Mouse (Mus musculus): Measurements from ENCODE around the gene Rab31. TPM values are rescaled to one million over a fixed set of nuclear protein-coding genes. Genes with fewer than 3 reads are reported as not detected.
A peak's percentile ranks its signal among the peaks of the same experiment; 100 is the strongest.

Gene Rab31
- polyA plus RNA-seq (2012; rRNA removed) = 25.3 and 32.1 TPM in 2 replicates

- TF ChIP-seq CTCF (IDR thresholded peaks at IDR 0.05; ENCODE audit: control insufficient read depth, insufficient read depth, insufficient replicate concordance, low read depth, low read length) = no peak
- peak; percentile 63 for TF ChIP-seq POLR2A (IDR thresholded peaks at IDR 0.05; ENCODE audit: control insufficient read depth, low read depth, low read length)
- H3K36me3 ChIP-seq (ENCODE audit: control insufficient read depth, insufficient read depth, low read length) = no peaks in the 10 kb centered on the region
- H3K27me3 ChIP-seq (ENCODE audit: control insufficient read depth, insufficient read depth, low read length) = no peaks in the 10 kb centered on the region
- peaks cover 15% of the 10 kb centered on the region for H3K4me1 ChIP-seq (ENCODE audit: control insufficient read depth, insufficient read depth, low read length)
- H3K27ac ChIP-seq (ENCODE audit: control insufficient read depth, insufficient read depth, low read depth, low read length) = peak within 1 kb of the TSS; percentile 68
- H3K4me3 ChIP-seq (ENCODE audit: control insufficient read depth, low read depth, low read length) = peak within 1 kb of the TSS; percentile 95
These were observed at the start of gene Rab31 for GRCm38 (mm10) chr17:65771951-65772934. Gene Rab31 (minus strand): TSS chr17:65772752.

- H3K27me3 ChIP-seq (ENCODE audit: control insufficient read depth, insufficient read depth, low read length) = no peaks in the 10 kb centered on the region
- peaks cover 7% of the 10 kb centered on the region for H3K36me3 ChIP-seq (ENCODE audit: control insufficient read depth, insufficient read depth, low read length)
- TF ChIP-seq POLR2A (IDR thresholded peaks at IDR 0.05; ENCODE audit: control insufficient read depth, low read depth, low read length) (no peak), CTCF (IDR thresholded peaks at IDR 0.05; ENCODE audit: control insufficient read depth, insufficient read depth, insufficient replicate concordance, low read depth, low read length) (no peak)
- no peaks in the 10 kb centered on the region for H3K4me1 ChIP-seq (ENCODE audit: control insufficient read depth, insufficient read depth, low read length)
- no peak overlapping the region for H3K27ac ChIP-seq (ENCODE audit: control insufficient read depth, insufficient read depth, low read depth, low read length)
- H3K4me3 ChIP-seq (ENCODE audit: control insufficient read depth, low read depth, low read length) = no peak overlapping the region
These were observed 47.6 kb upstream of the Rab31 start for GRCm38 (mm10) chr17:65820197-65820596.

GRCm38 (mm10) chr17:65813763-65814162, 41.2 kb upstream of the Rab31 start:
- Histone ChIP-seq H3K27ac (ENCODE audit: control insufficient read depth, insufficient read depth, low read depth, low read length) (no peak overlapping the region), H3K4me1 (ENCODE audit: control insufficient read depth, insufficient read depth, low read length) (no peaks in the 10 kb centered on the region), H3K27me3 (ENCODE audit: control insufficient read depth, insufficient read depth, low read length) (no peaks in the 10 kb centered on the region), H3K4me3 (ENCODE audit: control insufficient read depth, low read depth, low read length) (no peak overlapping the region), H3K36me3 (ENCODE audit: control insufficient read depth, insufficient read depth, low read length) (peaks cover 4% of the 10 kb centered on the region; the same call in 1 of the 2 replicates)
- no peak for TF ChIP-seq CTCF (IDR thresholded peaks at IDR 0.05; ENCODE audit: control insufficient read depth, insufficient read depth, insufficient replicate concordance, low read depth, low read length)
- no peak for TF ChIP-seq POLR2A (IDR thresholded peaks at IDR 0.05; ENCODE audit: control insufficient read depth, low read depth, low read length)

- Histone ChIP-seq H3K36me3 (ENCODE audit: control insufficient read depth, insufficient read depth, low read length) (peaks cover 4% of the 10 kb centered on the region; the same call in 1 of the 2 replicates), H3K27me3 (ENCODE audit: control insufficient read depth, insufficient read depth, low read length) (no peaks in the 10 kb centered on the region), H3K27ac (ENCODE audit: control insufficient read depth, insufficient read depth, low read depth, low read length) (no peak overlapping the region), H3K4me3 (ENCODE audit: control insufficient read depth, low read depth, low read length) (no peak overlapping the region), H3K4me1 (ENCODE audit: control insufficient read depth, insufficient read depth, low read length) (no peaks in the 10 kb centered on the region)
- TF ChIP-seq CTCF (IDR thresholded peaks at IDR 0.05; ENCODE audit: control insufficient read depth, insufficient read depth, insufficient replicate concordance, low read depth, low read length) = no peak
- TF ChIP-seq POLR2A (IDR thresholded peaks at IDR 0.05; ENCODE audit: control insufficient read depth, low read depth, low read length) = no peak
These were observed 38.5 kb upstream of the Rab31 start for GRCm38 (mm10) chr17:65811032-65811431.

GRCm38 (mm10) chr17:65806416-65806815, 33.9 kb upstream of the Rab31 start:
- TF ChIP-seq POLR2A (IDR thresholded peaks at IDR 0.05; ENCODE audit: control insufficient read depth, low read depth, low read length) = no peak
- no peak for TF ChIP-seq CTCF (IDR thresholded peaks at IDR 0.05; ENCODE audit: control insufficient read depth, insufficient read depth, insufficient replicate concordance, low read depth, low read length)

DNA sequence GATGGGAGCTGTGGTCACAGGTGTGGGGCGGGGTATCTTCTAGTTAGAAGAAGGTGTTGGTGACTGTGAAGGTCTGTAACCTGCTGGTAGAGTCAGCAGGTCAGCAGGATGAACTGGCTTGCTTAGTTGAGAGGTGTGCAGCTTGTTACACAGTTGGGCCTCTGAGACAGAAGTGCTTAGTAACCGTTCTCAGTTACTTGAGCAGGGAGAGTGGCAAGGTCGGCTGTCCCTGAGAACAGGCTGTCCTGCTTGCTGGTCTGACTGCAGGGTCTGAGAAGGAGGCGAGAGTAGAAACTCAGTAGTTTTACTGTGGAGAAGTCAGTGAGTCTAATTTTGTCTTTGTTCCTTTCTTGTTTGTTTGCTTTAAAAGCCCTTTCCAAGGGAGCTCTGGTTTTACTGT, 33.4 kb upstream of the Rab31 start:
- no peak overlapping the region for H3K4me3 ChIP-seq (ENCODE audit: control insufficient read depth, low read depth, low read length)
- no peak for TF ChIP-seq POLR2A (IDR thresholded peaks at IDR 0.05; ENCODE audit: control insufficient read depth, low read depth, low read length)
- TF ChIP-seq CTCF (IDR thresholded peaks at IDR 0.05; ENCODE audit: control insufficient read depth, insufficient read depth, insufficient replicate concordance, low read depth, low read length) = no peak
- peaks cover 2% of the 10 kb centered on the region; the same call in 1 of the 2 replicates for H3K36me3 ChIP-seq (ENCODE audit: control insufficient read depth, insufficient read depth, low read length)
- no peak overlapping the region for H3K27ac ChIP-seq (ENCODE audit: control insufficient read depth, insufficient read depth, low read depth, low read length)
- no peaks in the 10 kb centered on the region for H3K27me3 ChIP-seq (ENCODE audit: control insufficient read depth, insufficient read depth, low read length)
- 0 out of 2 replicates have a peak, but pooled peaks cover 2% of the 10 kb centered on the region for H3K4me1 ChIP-seq (ENCODE audit: control insufficient read depth, insufficient read depth, low read length)

More at GRCm38 (mm10) chr17:65806416-65806815, 33.9 kb upstream of the Rab31 start:
- Histone ChIP-seq H3K27ac (ENCODE audit: control insufficient read depth, insufficient read depth, low read depth, low read length) (peak overlapping the region; percentile 42; the same call in 1 of the 2 replicates), H3K4me3 (ENCODE audit: control insufficient read depth, low read depth, low read length) (no peak overlapping the region), H3K36me3 (ENCODE audit: control insufficient read depth, insufficient read depth, low read length) (peaks cover 2% of the 10 kb centered on the region; the same call in 1 of the 2 replicates), H3K27me3 (ENCODE audit: control insufficient read depth, insufficient read depth, low read length) (no peaks in the 10 kb centered on the region), H3K4me1 (ENCODE audit: control insufficient read depth, insufficient read depth, low read length) (0 out of 2 replicates have a peak, but pooled peaks cover 2% of the 10 kb centered on the region)

DNA sequence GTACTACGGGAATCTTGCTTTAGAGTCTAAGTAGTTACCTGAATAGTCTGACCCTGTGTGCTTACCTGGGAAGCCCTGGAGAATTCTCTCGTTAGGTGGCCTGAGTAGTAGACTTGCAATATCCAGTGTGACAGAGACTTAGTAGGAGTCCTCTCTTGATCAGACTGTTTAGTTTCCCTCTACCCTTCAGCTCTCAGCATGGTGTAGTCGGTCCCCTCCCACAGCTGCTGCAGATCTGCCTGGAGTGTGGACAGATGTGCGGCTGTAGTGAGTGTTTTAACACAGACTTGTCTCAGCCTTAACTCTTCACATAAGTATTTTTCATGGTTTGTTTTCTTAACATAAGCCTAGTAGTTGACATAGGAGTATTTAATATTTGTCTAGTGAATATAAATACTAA, 29.5 kb upstream of the Rab31 start:
- Histone ChIP-seq H3K4me3 (ENCODE audit: control insufficient read depth, low read depth, low read length) (peak overlapping the region; percentile 69), H3K27ac (ENCODE audit: control insufficient read depth, insufficient read depth, low read depth, low read length) (no peak overlapping the region), H3K4me1 (ENCODE audit: control insufficient read depth, insufficient read depth, low read length) (peaks cover 2% of the 10 kb centered on the region; the same call in 1 of the 2 replicates), H3K27me3 (ENCODE audit: control insufficient read depth, insufficient read depth, low read length) (no peaks in the 10 kb centered on the region), H3K36me3 (ENCODE audit: control insufficient read depth, insufficient read depth, low read length) (no peaks in the 10 kb centered on the region; the same call in 1 of the 2 replicates)
- no peak for TF ChIP-seq POLR2A (IDR thresholded peaks at IDR 0.05; ENCODE audit: control insufficient read depth, low read depth, low read length)
- TF ChIP-seq CTCF (IDR thresholded peaks at IDR 0.05; ENCODE audit: control insufficient read depth, insufficient read depth, insufficient replicate concordance, low read depth, low read length) = no peak
